Mouse (Mus musculus): ENCODE measurements around the gene Rgl3. TPM values are rescaled to one million over a fixed set of nuclear protein-coding genes. Genes with fewer than 3 reads are reported as not detected.
A peak's percentile ranks its signal among the peaks of the same experiment; 100 is the strongest.

Gene Rgl3
- polyA plus RNA-seq, 1 experiment = 7.0 TPM

- peaks cover 10% of the 10 kb centered on the region for H3K79me3 ChIP-seq (ENCODE audit: low read depth)
- H3ac ChIP-seq (ENCODE audit: control insufficient read depth, insufficient read length, low read depth) = no peak overlapping the region
- H3K4me3 ChIP-seq (ENCODE audit: insufficient read depth, poor library complexity, severe bottlenecking) = no peak overlapping the region
- H3K79me2 ChIP-seq (ENCODE audit: control insufficient read depth, insufficient read depth) = peaks cover 22% of the 10 kb centered on the region
- no peaks in the 10 kb centered on the region for H3K27me3 ChIP-seq (ENCODE audit: control insufficient read depth, insufficient read depth, insufficient read length)
- TF ChIP-seq MYOG (IDR thresholded peaks at IDR 0.05; ENCODE audit: control insufficient read depth, extremely low read depth, insufficient read length) (no peak), CEBPB (IDR thresholded peaks at IDR 0.05; ENCODE audit: low read depth) (no peak), FOSL1 (IDR thresholded peaks at IDR 0.05; ENCODE audit: insufficient read depth, low read length, poor library complexity, severe bottlenecking) (no peak), MAX (IDR thresholded peaks at IDR 0.05) (no peak), MYOD1 (IDR thresholded peaks at IDR 0.05; ENCODE audit: control insufficient read depth, insufficient read length, low read depth) (no peak)
- peaks cover 50% of the 10 kb centered on the region for H3K36me3 ChIP-seq (ENCODE audit: control insufficient read depth, insufficient read depth)
Observed at GRCm38 (mm10) chr9:22004546-22004945, 15.3 kb upstream of the Rgl3 start.

- Histone ChIP-seq H3K4me3 (ENCODE audit: insufficient read depth, poor library complexity, severe bottlenecking) (peak overlapping the region; percentile 59), H3K36me3 (ENCODE audit: control insufficient read depth, insufficient read depth) (peaks cover 36% of the 10 kb centered on the region), H3K27me3 (ENCODE audit: control insufficient read depth, insufficient read depth, insufficient read length) (peaks cover 2% of the 10 kb centered on the region), H3K79me3 (ENCODE audit: low read depth) (peaks cover 10% of the 10 kb centered on the region), H3ac (ENCODE audit: control insufficient read depth, insufficient read length, low read depth) (peak overlapping the region; percentile 78), H3K79me2 (ENCODE audit: control insufficient read depth, insufficient read depth) (peaks cover 22% of the 10 kb centered on the region)
- TF ChIP-seq CEBPB (IDR thresholded peaks at IDR 0.05; ENCODE audit: low read depth) (no peak), FOSL1 (IDR thresholded peaks at IDR 0.05; ENCODE audit: insufficient read depth, low read length, poor library complexity, severe bottlenecking) (no peak), MYOG (IDR thresholded peaks at IDR 0.05; ENCODE audit: control insufficient read depth, extremely low read depth, insufficient read length) (no peak), USF1 (IDR thresholded peaks at IDR 0.05; ENCODE audit: low read depth) (no peak)
Observed at GRCm38 (mm10) chr9:22003163-22003554, 13.9 kb upstream of the Rgl3 start.

- Histone ChIP-seq H3K79me3 (ENCODE audit: low read depth) (peaks cover 10% of the 10 kb centered on the region), H3K79me2 (ENCODE audit: control insufficient read depth, insufficient read depth) (peaks cover 22% of the 10 kb centered on the region), H3ac (ENCODE audit: control insufficient read depth, insufficient read length, low read depth) (peak within 1 kb of the TSS; percentile 78), H3K27me3 (ENCODE audit: control insufficient read depth, insufficient read depth, insufficient read length) (peaks cover 8% of the 10 kb centered on the region), H3K36me3 (ENCODE audit: control insufficient read depth, insufficient read depth) (peaks cover 29% of the 10 kb centered on the region), H3K4me3 (ENCODE audit: insufficient read depth, poor library complexity, severe bottlenecking) (peak within 1 kb of the TSS; percentile 59)
- TF ChIP-seq CEBPB (IDR thresholded peaks at IDR 0.05; ENCODE audit: low read depth) (no peak), USF1 (IDR thresholded peaks at IDR 0.05; ENCODE audit: low read depth) (peak; percentile 93), MAX (IDR thresholded peaks at IDR 0.05) (peak; percentile 61), MYOD1 (IDR thresholded peaks at IDR 0.05; ENCODE audit: control insufficient read depth, insufficient read length, low read depth) (no peak), MYOG (IDR thresholded peaks at IDR 0.05; ENCODE audit: control insufficient read depth, extremely low read depth, insufficient read length) (no peak)
Observed at GRCm38 (mm10) chr9:22002194-22003162, 13.2 kb upstream of the Rgl3 start, which contains the start of the genes Ccdc151 and Prkcsh. TSS of gene Ccdc151 (minus strand) at chr9:22002634. TSS of gene Prkcsh (plus strand) at chr9:22002806.

GRCm38 (mm10) chr9:22001633-22002032 lies 12.4 kb upstream of the Rgl3 start:
- Histone ChIP-seq H3K4me3 (ENCODE audit: insufficient read depth, poor library complexity, severe bottlenecking) (no peak overlapping the region), H3K79me2 (ENCODE audit: control insufficient read depth, insufficient read depth) (peaks cover 22% of the 10 kb centered on the region), H3ac (ENCODE audit: control insufficient read depth, insufficient read length, low read depth) (no peak overlapping the region), H3K27me3 (ENCODE audit: control insufficient read depth, insufficient read depth, insufficient read length) (peaks cover 8% of the 10 kb centered on the region), H3K36me3 (ENCODE audit: control insufficient read depth, insufficient read depth) (peaks cover 22% of the 10 kb centered on the region), H3K79me3 (ENCODE audit: low read depth) (peaks cover 10% of the 10 kb centered on the region)
- TF ChIP-seq MYOG (IDR thresholded peaks at IDR 0.05; ENCODE audit: control insufficient read depth, extremely low read depth, insufficient read length) = no peak
- TF ChIP-seq FOSL1 (IDR thresholded peaks at IDR 0.05; ENCODE audit: insufficient read depth, low read length, poor library complexity, severe bottlenecking) = no peak
- no peak for TF ChIP-seq MAX (IDR thresholded peaks at IDR 0.05)
- TF ChIP-seq MYOD1 (IDR thresholded peaks at IDR 0.05; ENCODE audit: control insufficient read depth, insufficient read length, low read depth) = no peak
- no peak for TF ChIP-seq CEBPB (IDR thresholded peaks at IDR 0.05; ENCODE audit: low read depth)

GRCm38 (mm10) chr9:22000296-22000695 lies 11.1 kb upstream of the Rgl3 start:
- Histone ChIP-seq H3ac (ENCODE audit: control insufficient read depth, insufficient read length, low read depth) (no peak overlapping the region), H3K27me3 (ENCODE audit: control insufficient read depth, insufficient read depth, insufficient read length) (peaks cover 8% of the 10 kb centered on the region), H3K36me3 (ENCODE audit: control insufficient read depth, insufficient read depth) (peaks cover 12% of the 10 kb centered on the region), H3K4me3 (ENCODE audit: insufficient read depth, poor library complexity, severe bottlenecking) (no peak overlapping the region), H3K79me2 (ENCODE audit: control insufficient read depth, insufficient read depth) (peaks cover 22% of the 10 kb centered on the region), H3K79me3 (ENCODE audit: low read depth) (peaks cover 10% of the 10 kb centered on the region)
- no peak for TF ChIP-seq USF1 (IDR thresholded peaks at IDR 0.05; ENCODE audit: low read depth)
- no peak for TF ChIP-seq MAX (IDR thresholded peaks at IDR 0.05)

- TF ChIP-seq FOSL1 (IDR thresholded peaks at IDR 0.05; ENCODE audit: insufficient read depth, low read length, poor library complexity, severe bottlenecking) (no peak), MYOD1 (IDR thresholded peaks at IDR 0.05; ENCODE audit: control insufficient read depth, insufficient read length, low read depth) (no peak), MAX (IDR thresholded peaks at IDR 0.05) (no peak), CTCF (IDR thresholded peaks at IDR 0.05; ENCODE audit: control insufficient read depth, insufficient read depth, insufficient read length) (no peak), CEBPB (IDR thresholded peaks at IDR 0.05; ENCODE audit: low read depth) (no peak), MYOG (IDR thresholded peaks at IDR 0.05; ENCODE audit: control insufficient read depth, extremely low read depth, insufficient read length) (no peak), USF1 (IDR thresholded peaks at IDR 0.05; ENCODE audit: low read depth) (no peak)
- Histone ChIP-seq H3ac (ENCODE audit: control insufficient read depth, insufficient read length, low read depth) (no peak overlapping the region), H3K4me3 (ENCODE audit: insufficient read depth, poor library complexity, severe bottlenecking) (no peak overlapping the region), H3K36me3 (ENCODE audit: control insufficient read depth, insufficient read depth) (no peaks in the 10 kb centered on the region), H3K79me2 (ENCODE audit: control insufficient read depth, insufficient read depth) (no peaks in the 10 kb centered on the region), H3K27me3 (ENCODE audit: control insufficient read depth, insufficient read depth, insufficient read length) (peaks cover 8% of the 10 kb centered on the region), H3K79me3 (ENCODE audit: low read depth) (no peaks in the 10 kb centered on the region)
Observed at GRCm38 (mm10) chr9:21996178-21996867, 7.1 kb upstream of the Rgl3 start.

All from C2C12 (cell line).